Mouse (Mus musculus): ENCODE results near the gene Gm49396. TPM values are rescaled to one million over a fixed set of nuclear protein-coding genes. Genes with fewer than 3 reads are reported as not detected.

Gene Gm49396
- polyA plus RNA-seq, 1 experiment from 2014 or later, result 17.0 TPM

GRCm38 (mm10) chr7:30533941-30534632, 29.1 kb upstream of the Gm49396 start:
- WGBS, result 6% methylated on average over 26 of the region's 26 CpGs
- Histone ChIP-seq H3K27ac (replicated peaks) (peak overlapping the region; percentile 97), H3K27me3 (ENCODE audit: low read depth, poor library complexity, severe bottlenecking) (peaks cover 23% of the 10 kb centered on the region), H3K9me3 (replicated peaks) (no peaks in the 10 kb centered on the region), H3K4me3 (peak overlapping the region; percentile 67), H3K36me3 (peaks cover 50% of the 10 kb centered on the region), H3K4me1 (peaks cover 39% of the 10 kb centered on the region)
- no peak for DNase-seq (ENCODE audit: low spot score)

- peak; percentile 98 for DNase-seq (ENCODE audit: low spot score)
- Histone ChIP-seq H3K4me1 (peaks cover 39% of the 10 kb centered on the region), H3K27me3 (ENCODE audit: low read depth, poor library complexity, severe bottlenecking) (peaks cover 23% of the 10 kb centered on the region), H3K9me3 (replicated peaks) (no peaks in the 10 kb centered on the region), H3K36me3 (peaks cover 50% of the 10 kb centered on the region), H3K4me3 (peak within 1 kb of the TSS; percentile 67), H3K27ac (replicated peaks) (peak within 1 kb of the TSS; percentile 97)
- under 1% methylated on average over 78 of the region's 84 CpGs for WGBS
Measured at GRCm38 (mm10) chr7:30534633-30535577, 28.2 kb upstream of the Gm49396 start, which contains the start of gene Arhgap33. Arhgap33 (minus strand) TSS chr7:30535060.

GRCm38 (mm10) chr7:30540572-30540971, 22.6 kb upstream of the Gm49396 start:
- no peak overlapping the region for H3K27ac ChIP-seq (replicated peaks)
- H3K4me3 ChIP-seq, result no peak overlapping the region
- DNase-seq (ENCODE audit: low spot score), result no peak
- no peaks in the 10 kb centered on the region for H3K27me3 ChIP-seq (ENCODE audit: low read depth, poor library complexity, severe bottlenecking)
- H3K36me3 ChIP-seq, result peaks cover 57% of the 10 kb centered on the region
- no peaks in the 10 kb centered on the region for H3K9me3 ChIP-seq (replicated peaks)
- WGBS, result 88% methylated on average over 7 of the region's 7 CpGs
- peaks cover 7% of the 10 kb centered on the region for H3K4me1 ChIP-seq

- WGBS, result 97% methylated on average over 2 of the region's 2 CpGs
- Histone ChIP-seq H3K36me3 (peaks cover 78% of the 10 kb centered on the region), H3K4me3 (no peak overlapping the region), H3K4me1 (no peaks in the 10 kb centered on the region), H3K27me3 (ENCODE audit: low read depth, poor library complexity, severe bottlenecking) (no peaks in the 10 kb centered on the region), H3K27ac (replicated peaks) (no peak overlapping the region), H3K9me3 (replicated peaks) (no peaks in the 10 kb centered on the region)
- no peak for DNase-seq (ENCODE audit: low spot score)
Measured at GRCm38 (mm10) chr7:30544327-30544726, 18.8 kb upstream of the Gm49396 start.

GRCm38 (mm10) chr7:30549880-30550279, 13.3 kb upstream of the Gm49396 start:
- Histone ChIP-seq H3K9me3 (replicated peaks) (no peaks in the 10 kb centered on the region), H3K27ac (replicated peaks) (no peak overlapping the region), H3K36me3 (peaks cover 49% of the 10 kb centered on the region), H3K4me1 (peaks cover 21% of the 10 kb centered on the region), H3K4me3 (no peak overlapping the region), H3K27me3 (ENCODE audit: low read depth, poor library complexity, severe bottlenecking) (0 out of 2 replicates have a peak, but pooled peaks cover 4% of the 10 kb centered on the region)
- WGBS, result 83% methylated on average over 2 of the region's 2 CpGs
- no peak for DNase-seq (ENCODE audit: low spot score)

DNA sequence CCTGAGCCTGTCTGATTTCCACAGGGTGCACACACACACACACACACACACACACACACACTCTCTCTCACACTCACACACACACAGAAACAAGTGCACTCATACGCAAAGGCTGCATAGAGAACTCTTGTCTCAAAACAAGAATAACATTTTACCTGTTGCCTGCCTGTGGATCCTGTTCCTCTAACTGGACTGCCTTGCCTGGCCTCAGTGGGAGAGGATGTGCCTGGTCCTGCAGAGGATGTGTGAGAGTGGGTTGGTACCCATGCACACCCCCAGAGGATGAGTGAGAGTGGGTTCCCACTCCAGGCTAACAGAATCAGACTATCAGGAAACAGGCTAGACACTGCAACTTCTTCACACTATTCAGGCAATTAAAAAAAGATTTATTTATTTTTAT, 12.5 kb upstream of the Gm49396 start:
- Histone ChIP-seq H3K4me1 (peaks cover 21% of the 10 kb centered on the region), H3K36me3 (peaks cover 51% of the 10 kb centered on the region), H3K4me3 (0 out of 2 replicates have a peak overlapping the region, but pooled peaks have one; percentile 4), H3K9me3 (replicated peaks) (no peaks in the 10 kb centered on the region), H3K27me3 (ENCODE audit: low read depth, poor library complexity, severe bottlenecking) (0 out of 2 replicates have a peak, but pooled peaks cover 4% of the 10 kb centered on the region), H3K27ac (replicated peaks) (no peak overlapping the region)
- 100% methylated on average over 1 of the region's 1 CpGs for WGBS
- no peak for DNase-seq (ENCODE audit: low spot score)

GRCm38 (mm10) chr7:30551445-30552101, 11.6 kb upstream of the Gm49396 start:
- no peak for DNase-seq (ENCODE audit: low spot score)
- Histone ChIP-seq H3K27ac (replicated peaks) (peak overlapping the region; percentile 97), H3K27me3 (ENCODE audit: low read depth, poor library complexity, severe bottlenecking) (0 out of 2 replicates have a peak, but pooled peaks cover 4% of the 10 kb centered on the region), H3K4me3 (peak overlapping the region; percentile 76), H3K4me1 (peaks cover 21% of the 10 kb centered on the region), H3K9me3 (replicated peaks) (no peaks in the 10 kb centered on the region), H3K36me3 (peaks cover 51% of the 10 kb centered on the region)
- WGBS, result 3% methylated on average over 10 of the region's 10 CpGs

GRCm38 (mm10) chr7:30552102-30553020, 10.8 kb upstream of the Gm49396 start, which contains the start of the genes Hspb6 and Proser3:
Hspb6 (plus strand) TSS chr7:30552178.
Proser3 (minus strand) TSS chr7:30552299.
- peak; percentile 95 for DNase-seq (ENCODE audit: low spot score)
- peak within 1 kb of the TSS; percentile 76 for H3K4me3 ChIP-seq
- H3K4me1 ChIP-seq, result peaks cover 24% of the 10 kb centered on the region
- H3K36me3 ChIP-seq, result peaks cover 55% of the 10 kb centered on the region
- WGBS, result 1% methylated on average over 44 of the region's 44 CpGs
- 0 out of 2 replicates have a peak, but pooled peaks cover 4% of the 10 kb centered on the region for H3K27me3 ChIP-seq (ENCODE audit: low read depth, poor library complexity, severe bottlenecking)
- H3K9me3 ChIP-seq (replicated peaks), result no peaks in the 10 kb centered on the region
- peak within 1 kb of the TSS; percentile 97 for H3K27ac ChIP-seq (replicated peaks)

- Histone ChIP-seq H3K36me3 (peaks cover 56% of the 10 kb centered on the region), H3K4me3 (peak overlapping the region; percentile 76)
Measured at GRCm38 (mm10) chr7:30553021-30553589, 10.0 kb upstream of the Gm49396 start.

GRCm38 (mm10) chr7:30553810-30554584, 9.1 kb upstream of the Gm49396 start:
- Histone ChIP-seq H3K4me1 (peaks cover 37% of the 10 kb centered on the region), H3K27ac (replicated peaks) (peak overlapping the region; percentile 97), H3K27me3 (ENCODE audit: low read depth, poor library complexity, severe bottlenecking) (0 out of 2 replicates have a peak, but pooled peaks cover 4% of the 10 kb centered on the region), H3K4me3 (peak overlapping the region; percentile 76), H3K9me3 (replicated peaks) (no peaks in the 10 kb centered on the region), H3K36me3 (peaks cover 47% of the 10 kb centered on the region)
- 84% methylated on average over 22 of the region's 22 CpGs for WGBS
- DNase-seq (ENCODE audit: low spot score), result no peak

More at GRCm38 (mm10) chr7:30553021-30553589, 10.0 kb upstream of the Gm49396 start:
- Histone ChIP-seq H3K27ac (replicated peaks) (peak overlapping the region; percentile 97), H3K27me3 (ENCODE audit: low read depth, poor library complexity, severe bottlenecking) (0 out of 2 replicates have a peak, but pooled peaks cover 4% of the 10 kb centered on the region), H3K4me1 (peaks cover 28% of the 10 kb centered on the region), H3K9me3 (replicated peaks) (no peaks in the 10 kb centered on the region)
- no peak for DNase-seq (ENCODE audit: low spot score)
- 12% methylated on average over 23 of the region's 23 CpGs for WGBS

All from midbrain, embryonic 10.5 days (tissue).